Mouse (Mus musculus) hindbrain, embryonic 15.5 days (tissue): ENCODE measurements at regions not wholly inside any gene's neighbourhood (a gene's known extent, or its start where the extent isn't known, plus 50 kb on each side); places are given as distances from the start of the nearest gene placed in this dataset.

Source experiments
- ATAC-seq: fragments of 200-750 bp; cut with Nextera tagmentation; 2 replicates; pipeline ENCODE4 v1.8.0; 2017; ENCODE audit warnings: low read depth, moderate number of reproducible peaks, moderate TSS enrichment; ENCODE audit not compliant: low FRiP score
- H3K27ac ChIP-seq: fragments of 300-500 bp; sonication (generic); replicated peaks from 2 replicates; pipeline ENCODE4 v1.5.1; 2015; ENCODE audit warnings: mild to moderate bottlenecking, inconsistent platforms
- H3K27me3 ChIP-seq: fragments of 300-500 bp; sonication (generic); 2 replicates; pipeline ENCODE4 v1.6.1; 2015; ENCODE audit warnings: control low read depth, inconsistent platforms
- H3K36me3 ChIP-seq: fragments of 300-500 bp; sonication (generic); 2 replicates; pipeline ENCODE4 v1.6.1; 2015; ENCODE audit warnings: control low read depth, inconsistent platforms
- H3K4me1 ChIP-seq: fragments of 300-500 bp; sonication (generic); replicated peaks from 2 replicates; pipeline ENCODE4 v1.6.1; 2015; ENCODE audit warnings: control low read depth, inconsistent platforms
- H3K4me2 ChIP-seq: fragments of 300-500 bp; sonication (generic); 2 replicates; pipeline ENCODE4 v1.6.1; 2015; ENCODE audit warnings: moderate library complexity, mild to moderate bottlenecking, inconsistent platforms
- H3K4me3 ChIP-seq: fragments of 300-500 bp; sonication (generic); 2 replicates; pipeline ENCODE4 v1.5.1; 2015; ENCODE audit warnings: mild to moderate bottlenecking, inconsistent platforms
- H3K9ac ChIP-seq: fragments of 300-500 bp; sonication (generic); 2 replicates; pipeline ENCODE4 v1.6.1; 2015; ENCODE audit warnings: inconsistent platforms
- H3K9me3 ChIP-seq: fragments of 300-500 bp; sonication (generic); 2 replicates; pipeline ENCODE4 v1.6.1; 2016; ENCODE audit warnings: control low read depth, inconsistent platforms
- WGBS: fragments of 180-500 bp; shearing (Covaris S2); methylation state at CpG from one replicate; pipeline ENCODE4 v1.1.7; 2015; 5-methylcytosine and 5-hydroxymethylcytosine counted together

DNA sequence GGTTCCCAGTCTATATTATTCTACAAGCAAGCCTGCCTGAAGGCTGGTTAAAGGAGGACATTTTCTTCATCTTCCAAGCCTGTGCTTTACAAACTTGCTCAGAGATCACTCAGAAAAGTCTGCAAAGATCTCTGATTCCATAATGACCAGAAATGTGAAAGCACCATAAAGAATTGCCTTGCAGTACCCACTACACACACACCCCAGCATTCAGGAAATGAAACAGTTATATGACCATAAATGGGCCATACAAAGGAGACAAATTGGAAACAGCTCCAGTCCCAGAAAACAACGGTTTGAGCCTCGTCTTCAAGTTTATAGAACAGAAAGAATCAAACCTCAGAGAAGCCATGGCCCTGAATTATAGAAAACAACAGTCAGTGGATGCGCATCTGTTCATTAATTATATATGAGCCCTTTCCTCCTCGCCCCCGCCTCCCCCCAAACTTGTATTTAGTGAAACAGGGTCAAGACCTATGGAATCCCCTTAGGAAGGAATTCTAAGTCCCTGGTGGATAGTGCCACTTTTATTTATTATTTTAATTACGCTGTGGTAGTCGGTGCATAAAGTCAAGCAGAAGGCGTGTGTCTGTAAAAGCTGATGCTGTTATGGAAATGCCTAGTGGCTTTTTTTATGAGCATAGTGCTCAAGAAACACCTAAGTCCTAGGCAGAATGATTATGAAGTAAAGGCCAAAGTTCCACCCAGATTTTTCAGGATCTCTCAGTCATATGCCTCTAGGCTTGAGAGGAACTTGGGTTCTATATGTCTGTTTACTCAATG lies 266.6 kb upstream of the Ldb2 start:
- 73% methylated on average over 8 of the region's 8 CpGs for WGBS
- Histone ChIP-seq H3K27ac (no peak overlapping the region), H3K27me3 (no peaks in the 10 kb centered on the region), H3K4me1 (no peaks in the 10 kb centered on the region), H3K4me3 (no peak overlapping the region), H3K36me3 (no peaks in the 10 kb centered on the region), H3K4me2 (no peak overlapping the region), H3K9me3 (no peaks in the 10 kb centered on the region), H3K9ac (no peak overlapping the region)
- no peak for ATAC-seq

DNA sequence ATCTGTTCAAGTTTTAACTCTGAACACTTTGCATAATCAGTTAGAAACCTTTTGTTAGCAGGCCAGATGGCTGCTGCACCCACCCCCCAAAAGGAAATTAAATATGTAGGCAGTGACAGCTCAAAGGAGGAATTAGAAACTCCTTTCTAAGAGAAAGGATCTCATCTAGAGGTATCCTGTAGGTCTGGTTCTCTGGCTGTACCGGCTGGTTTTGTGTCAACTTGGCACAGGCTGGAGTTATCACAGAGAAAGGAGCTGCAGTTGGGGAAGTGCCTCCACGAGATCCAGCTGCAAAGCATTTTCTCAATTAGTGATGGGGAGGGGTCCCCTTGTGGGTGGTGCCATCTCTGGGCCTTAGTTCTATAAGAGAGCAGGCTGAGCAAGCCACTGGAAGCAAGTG lies 263.1 kb upstream of the Ldb2 start:
- H3K9ac ChIP-seq: no peak overlapping the region
- 30% methylated on average over 2 of the region's 2 CpGs for WGBS
- no peak overlapping the region for H3K27ac ChIP-seq
- no peaks in the 10 kb centered on the region for H3K4me1 ChIP-seq
- H3K27me3 ChIP-seq: no peaks in the 10 kb centered on the region
- H3K4me3 ChIP-seq: no peak overlapping the region
- no peak overlapping the region for H3K4me2 ChIP-seq
- no peak for ATAC-seq
- no peaks in the 10 kb centered on the region for H3K9me3 ChIP-seq
- H3K36me3 ChIP-seq: no peaks in the 10 kb centered on the region

DNA sequence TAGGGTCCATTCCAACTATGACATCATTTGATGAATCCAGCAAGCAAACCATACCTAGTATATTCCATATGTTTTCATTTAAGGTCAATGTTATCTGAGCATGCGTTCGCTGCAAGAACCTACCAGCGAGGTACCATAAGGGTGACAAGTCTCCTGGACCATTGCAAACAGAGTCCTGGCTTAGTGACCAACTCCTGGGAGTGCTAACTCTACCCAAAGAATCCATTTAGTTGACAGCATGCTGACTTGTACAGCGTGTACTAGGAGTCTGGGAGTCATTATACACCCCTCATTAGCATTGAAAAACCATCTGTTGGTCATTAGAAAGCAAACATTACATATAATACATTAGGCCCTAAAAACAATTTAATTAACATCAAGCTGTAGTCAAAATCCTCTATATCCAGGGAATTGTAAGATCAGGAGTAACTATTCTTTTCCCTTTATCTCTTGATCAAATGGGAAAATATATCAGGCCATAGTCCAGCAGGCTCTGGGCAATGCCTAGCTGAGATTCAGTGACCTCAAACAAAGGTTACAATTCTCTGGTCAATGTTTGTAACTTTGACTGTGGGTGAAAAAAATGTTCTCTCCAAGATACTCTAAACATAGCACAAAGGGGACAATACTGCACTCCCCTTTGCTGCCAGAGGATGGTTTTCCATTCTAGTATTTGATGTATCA lies 255.9 kb upstream of the Ldb2 start:
- Histone ChIP-seq H3K4me3 (no peak overlapping the region), H3K4me1 (no peaks in the 10 kb centered on the region), H3K27ac (no peak overlapping the region), H3K27me3 (no peaks in the 10 kb centered on the region), H3K9me3 (no peaks in the 10 kb centered on the region), H3K9ac (no peak overlapping the region), H3K4me2 (no peak overlapping the region), H3K36me3 (no peaks in the 10 kb centered on the region)
- no peak for ATAC-seq
- 69% methylated on average over 4 of the region's 4 CpGs for WGBS

DNA sequence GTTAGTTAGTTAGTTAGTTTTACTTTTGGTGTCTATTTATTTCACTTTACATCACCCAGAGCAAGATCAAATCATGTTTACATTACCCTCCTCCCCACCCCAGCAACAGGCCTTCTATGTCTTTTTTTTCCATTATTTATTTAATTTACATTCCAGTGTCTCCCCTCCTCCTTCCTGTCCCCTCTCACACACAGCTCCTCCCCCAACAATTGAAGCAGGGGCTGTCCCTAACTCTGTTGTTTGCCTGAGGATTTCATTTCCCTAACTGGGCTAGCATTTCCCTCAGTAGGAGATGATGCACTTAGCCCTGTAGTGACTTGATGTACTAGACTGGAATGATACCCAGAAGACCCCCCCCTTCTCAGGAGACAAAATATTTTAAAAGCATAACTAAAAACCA lies 249.9 kb upstream of the Ldb2 start:
- no peaks in the 10 kb centered on the region for H3K36me3 ChIP-seq
- no peak for ATAC-seq
- no peak overlapping the region for H3K4me3 ChIP-seq
- no peaks in the 10 kb centered on the region for H3K9me3 ChIP-seq
- H3K9ac ChIP-seq: no peak overlapping the region
- no peak overlapping the region for H3K4me2 ChIP-seq
- no peaks in the 10 kb centered on the region for H3K27me3 ChIP-seq
- H3K27ac ChIP-seq: no peak overlapping the region
- no peaks in the 10 kb centered on the region for H3K4me1 ChIP-seq

DNA sequence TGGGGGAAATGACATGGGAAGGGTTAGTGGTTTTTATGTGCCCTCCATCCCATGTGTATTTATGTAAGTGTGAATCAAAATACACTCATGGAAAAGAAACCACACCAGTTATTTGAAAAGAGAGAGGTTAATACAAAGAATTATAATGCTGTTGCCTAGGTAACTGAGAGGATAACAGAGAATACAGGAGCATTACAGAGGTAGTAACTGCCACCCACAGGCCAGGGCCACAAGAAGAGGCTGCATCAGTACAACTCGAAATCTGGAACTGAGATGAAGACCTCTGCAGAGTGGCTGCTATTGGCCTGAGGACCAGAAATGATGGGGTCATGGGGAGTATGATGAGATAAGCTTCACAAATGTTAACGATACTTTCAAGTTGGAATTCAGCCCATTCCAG lies 243.4 kb upstream of the Ldb2 start:
- Histone ChIP-seq H3K9ac (no peak overlapping the region), H3K9me3 (no peaks in the 10 kb centered on the region), H3K4me2 (no peak overlapping the region), H3K27me3 (no peaks in the 10 kb centered on the region), H3K4me3 (no peak overlapping the region), H3K4me1 (no peaks in the 10 kb centered on the region), H3K27ac (no peak overlapping the region), H3K36me3 (no peaks in the 10 kb centered on the region)
- WGBS: 76% methylated on average over 2 of the region's 2 CpGs
- no peak for ATAC-seq

DNA sequence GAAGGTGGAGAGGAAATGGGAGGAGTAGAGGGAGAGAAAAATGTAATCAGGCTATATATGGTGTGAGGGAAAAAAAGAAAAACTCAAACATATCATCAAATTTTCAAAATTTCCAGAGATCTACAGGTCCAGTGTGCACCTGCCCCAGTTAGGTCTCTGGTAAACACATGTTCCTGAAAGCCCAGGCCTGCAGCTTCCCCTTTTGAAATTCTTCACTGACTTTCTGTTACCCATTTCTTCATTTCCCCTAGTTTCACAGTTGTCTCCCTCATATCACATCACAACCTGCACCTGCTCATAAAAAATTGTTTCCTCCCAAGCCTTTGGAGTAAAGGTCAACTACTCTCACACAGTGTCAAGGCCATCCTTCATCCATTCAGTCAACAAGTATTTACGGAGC lies 236.9 kb upstream of the Ldb2 start:
- Histone ChIP-seq H3K9ac (no peak overlapping the region), H3K27ac (no peak overlapping the region), H3K4me3 (no peak overlapping the region), H3K27me3 (no peaks in the 10 kb centered on the region), H3K9me3 (no peaks in the 10 kb centered on the region), H3K36me3 (no peaks in the 10 kb centered on the region), H3K4me1 (no peaks in the 10 kb centered on the region), H3K4me2 (no peak overlapping the region)
- ATAC-seq: no peak
- 83% methylated on average over 1 of the region's 1 CpGs for WGBS

DNA sequence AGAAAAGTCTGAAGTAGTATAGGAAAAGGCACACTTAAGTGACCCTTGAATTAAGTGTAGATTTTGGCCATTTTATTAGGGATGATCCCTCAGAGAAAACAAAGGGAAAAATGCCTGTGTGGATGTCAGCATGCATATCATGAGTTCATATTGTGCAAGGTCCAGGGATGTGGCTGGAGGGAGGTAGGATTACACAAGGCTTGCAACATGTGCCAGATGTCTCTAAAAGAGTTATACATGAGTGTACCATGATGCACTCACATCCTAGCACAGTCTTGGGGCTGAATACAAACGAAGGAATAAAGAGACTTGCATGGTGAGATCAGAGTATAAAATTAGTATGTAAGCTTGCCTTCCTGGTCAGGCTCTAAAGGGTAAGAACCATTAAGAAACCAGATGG lies 233.7 kb upstream of the Ldb2 start:
- Histone ChIP-seq H3K4me3 (no peak overlapping the region), H3K27me3 (no peaks in the 10 kb centered on the region), H3K9ac (no peak overlapping the region), H3K4me1 (no peaks in the 10 kb centered on the region), H3K9me3 (no peaks in the 10 kb centered on the region), H3K4me2 (no peak overlapping the region), H3K27ac (no peak overlapping the region), H3K36me3 (no peaks in the 10 kb centered on the region)
- 86% methylated on average over 1 of the region's 1 CpGs for WGBS
- no peak for ATAC-seq

DNA sequence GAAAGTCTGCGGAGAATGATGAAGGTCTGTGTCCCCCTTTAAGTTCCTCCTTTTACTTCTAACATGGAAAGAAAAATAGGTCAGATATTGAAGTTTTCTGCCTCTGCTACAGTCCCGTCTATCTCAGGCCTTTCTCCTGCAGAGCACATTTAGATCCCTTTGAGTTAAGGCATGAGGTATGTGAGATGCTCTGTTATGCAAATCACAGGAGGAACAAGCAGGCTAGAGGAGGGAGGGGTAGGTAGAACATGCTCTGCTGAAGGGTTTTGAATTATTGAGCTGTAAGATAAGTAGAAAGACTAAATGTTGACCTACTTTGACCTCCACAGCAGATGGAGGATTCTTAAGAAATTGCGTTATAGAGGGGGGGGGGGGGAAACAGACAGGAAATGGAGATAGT lies 228.4 kb upstream of the Ldb2 start:
- Histone ChIP-seq H3K9ac (no peak overlapping the region), H3K36me3 (no peaks in the 10 kb centered on the region), H3K27me3 (no peaks in the 10 kb centered on the region), H3K27ac (no peak overlapping the region), H3K4me2 (no peak overlapping the region), H3K4me1 (no peaks in the 10 kb centered on the region), H3K9me3 (no peaks in the 10 kb centered on the region), H3K4me3 (no peak overlapping the region)
- 35% methylated on average over 3 of the region's 3 CpGs for WGBS
- ATAC-seq: no peak

DNA sequence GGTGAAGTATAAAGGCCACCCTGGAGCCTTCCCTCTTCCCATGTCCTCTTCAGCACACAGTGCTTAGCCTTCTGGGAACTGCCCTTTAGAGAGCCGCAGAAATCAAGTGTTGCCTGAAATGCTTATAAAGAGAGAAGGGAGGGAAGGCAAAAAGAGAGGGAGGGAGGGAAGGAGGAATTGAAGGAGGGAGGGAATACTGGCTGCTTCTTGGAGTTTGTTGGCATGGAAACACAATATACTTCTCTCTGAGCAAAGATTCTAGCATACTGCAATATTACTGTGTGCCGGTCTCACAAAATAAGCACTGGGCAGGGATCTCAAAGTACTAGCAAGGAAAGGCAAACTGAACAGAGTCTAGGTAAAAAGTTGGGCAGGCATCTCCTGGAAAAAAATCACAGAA lies 225.9 kb upstream of the Ldb2 start:
- H3K4me3 ChIP-seq: no peak overlapping the region
- no peaks in the 10 kb centered on the region for H3K9me3 ChIP-seq
- no peaks in the 10 kb centered on the region for H3K36me3 ChIP-seq
- no peak for ATAC-seq
- no peak overlapping the region for H3K4me2 ChIP-seq
- 69% methylated on average over 2 of the region's 2 CpGs for WGBS
- no peak overlapping the region for H3K27ac ChIP-seq
- H3K9ac ChIP-seq: no peak overlapping the region
- H3K27me3 ChIP-seq: no peaks in the 10 kb centered on the region
- H3K4me1 ChIP-seq: no peaks in the 10 kb centered on the region

DNA sequence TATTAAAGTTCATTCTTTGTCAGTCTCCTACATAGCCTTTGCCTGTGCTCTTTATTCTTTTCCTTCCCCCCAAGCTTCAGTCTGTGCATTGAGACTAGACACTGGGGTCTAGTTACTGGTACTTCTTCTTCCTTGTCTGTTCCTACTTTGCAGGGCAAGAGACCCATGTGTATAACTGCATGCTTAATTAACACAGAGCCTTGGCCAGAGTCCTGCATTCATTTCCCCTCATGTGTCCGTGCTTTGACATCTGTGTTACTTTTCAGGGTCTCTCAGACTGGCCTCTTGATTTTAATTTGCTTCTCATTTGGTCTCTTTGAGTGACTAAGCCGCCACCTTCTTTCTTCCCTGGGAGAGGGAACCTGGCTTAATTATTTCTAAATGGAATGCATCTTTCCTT lies 208.4 kb upstream of the Ldb2 start:
- H3K4me2 ChIP-seq: no peak overlapping the region
- H3K27me3 ChIP-seq: no peaks in the 10 kb centered on the region
- H3K9ac ChIP-seq: no peak overlapping the region
- H3K4me1 ChIP-seq: no peaks in the 10 kb centered on the region
- H3K4me3 ChIP-seq: no peak overlapping the region
- no peaks in the 10 kb centered on the region for H3K36me3 ChIP-seq
- H3K27ac ChIP-seq: no peak overlapping the region
- 22% methylated on average over 2 of the region's 2 CpGs for WGBS
- peak; percentile 48; the same call in 1 of the 2 replicates for ATAC-seq
- H3K9me3 ChIP-seq: no peaks in the 10 kb centered on the region

DNA sequence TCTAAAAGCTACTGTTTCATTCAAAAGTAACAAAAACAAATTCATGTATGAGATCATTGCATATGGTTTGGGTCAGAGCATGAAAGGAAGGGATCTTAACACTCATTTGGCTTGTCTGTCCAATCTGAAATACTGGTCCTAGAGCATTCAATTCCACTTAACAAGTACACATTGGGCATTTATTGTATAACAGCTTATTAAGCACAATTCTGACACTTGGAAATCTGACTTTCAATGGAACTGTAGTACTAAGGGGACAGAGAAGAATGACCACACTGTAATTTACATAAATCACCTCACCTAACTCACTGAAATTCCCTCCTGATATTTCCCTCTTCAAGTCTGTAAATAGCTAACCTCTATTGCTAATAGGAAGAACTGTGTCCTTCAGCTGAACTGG lies 201.5 kb upstream of the Ldb2 start:
- no peaks in the 10 kb centered on the region for H3K9me3 ChIP-seq
- H3K9ac ChIP-seq: no peak overlapping the region
- no peak overlapping the region for H3K4me3 ChIP-seq
- H3K27ac ChIP-seq: no peak overlapping the region
- no peaks in the 10 kb centered on the region for H3K27me3 ChIP-seq
- H3K4me2 ChIP-seq: no peak overlapping the region
- no peaks in the 10 kb centered on the region for H3K36me3 ChIP-seq
- no peak for ATAC-seq
- no peaks in the 10 kb centered on the region for H3K4me1 ChIP-seq

DNA sequence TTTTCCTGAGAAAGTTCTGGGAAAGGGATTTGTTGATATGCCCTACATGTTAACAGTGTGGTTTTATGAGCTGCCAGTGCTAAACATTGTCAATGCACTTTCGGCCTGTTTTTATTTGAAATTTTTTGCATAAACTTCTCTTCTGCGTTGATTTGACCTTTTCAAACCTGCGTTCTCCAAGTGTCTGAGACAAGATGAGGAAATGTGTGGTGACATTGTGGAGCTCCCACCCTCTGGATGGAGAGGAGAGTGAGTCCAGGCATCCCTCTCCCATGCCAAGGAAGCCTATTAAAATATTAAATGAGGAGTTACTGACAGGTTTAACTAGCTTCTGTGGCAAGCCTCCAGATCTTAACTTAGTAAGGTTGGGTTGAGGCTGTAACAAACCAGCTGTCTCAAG lies 199.6 kb upstream of the Ldb2 start:
- no peaks in the 10 kb centered on the region for H3K9me3 ChIP-seq
- no peak overlapping the region for H3K4me2 ChIP-seq
- H3K4me1 ChIP-seq: no peaks in the 10 kb centered on the region
- no peaks in the 10 kb centered on the region for H3K36me3 ChIP-seq
- H3K27me3 ChIP-seq: no peaks in the 10 kb centered on the region
- WGBS: 88% methylated on average over 3 of the region's 3 CpGs
- no peak overlapping the region for H3K9ac ChIP-seq
- ATAC-seq: no peak
- H3K27ac ChIP-seq: no peak overlapping the region
- H3K4me3 ChIP-seq: no peak overlapping the region
